Mouse (Mus musculus): ENCODE data around the gene Gm11116. TPM values are rescaled to one million over a fixed set of nuclear protein-coding genes. Genes with fewer than 3 reads are reported as not detected.
"Not testable (repeated sequence)": the region's sequence is repeated elsewhere in the genome, so short reads cannot be mapped to it uniquely, and the experiment has no call there.

Gm11116 gene
- total RNA-seq (2014; rRNA removed; ENCODE audit: low replicate concordance), result not detected in 2 replicates
- not detected in 2 replicates for polyA plus RNA-seq (2015; fragmentation: Nextera tagmentation; extraction: Ambion mirVana)

- Histone ChIP-seq H3K9ac (replicated peaks; ENCODE audit: low read depth, low read length) (no peak within 1 kb of the TSS), H3K9me3 (replicated peaks; ENCODE audit: control insufficient read depth, low read length) (no peaks in the 10 kb centered on the region), H3K27ac (ENCODE audit: low read depth) (no peak within 1 kb of the TSS), H3K27me3 (ENCODE audit: control insufficient read depth, insufficient read depth, low read length) (no peaks in the 10 kb centered on the region), H3K4me2 (ENCODE audit: low read depth, low read length) (no peak within 1 kb of the TSS), H3K4me3 (ENCODE audit: low read depth, low read length) (no peak within 1 kb of the TSS), H3K36me3 (replicated peaks; ENCODE audit: control insufficient read depth, insufficient read depth, low read length) (no peaks in the 10 kb centered on the region), H3K4me1 (ENCODE audit: control insufficient read depth, insufficient read depth) (no peaks in the 10 kb centered on the region)
- DNase-seq (ENCODE audit: low spot score), result no peak
- no peak for TF ChIP-seq CTCF (IDR thresholded peaks at IDR 0.05; ENCODE audit: low read depth)
- TF ChIP-seq EP300 (IDR thresholded peaks at IDR 0.05; ENCODE audit: low read depth), result no peak
- 38% methylated on average over 1 of the region's 1 CpGs for WGBS
- no peak for ATAC-seq (ENCODE audit: insufficient read depth, low read depth)
Measured at GRCm38 (mm10) chr5:88111430-88111829, at the start of gene Gm11116. TSS of gene Gm11116 (minus strand) at chr5:88111530.

GRCm38 (mm10) chr5:88153999-88154398 lies 42.7 kb upstream of the Gm11116 start, which contains the start of gene Gm11115:
TSS of gene Gm11115 (minus strand) at chr5:88154099.
- Histone ChIP-seq H3K9ac (replicated peaks; ENCODE audit: low read depth, low read length) (no peak within 1 kb of the TSS), H3K4me1 (ENCODE audit: control insufficient read depth, insufficient read depth) (no peaks in the 10 kb centered on the region), H3K27ac (ENCODE audit: low read depth) (no peak within 1 kb of the TSS), H3K27me3 (ENCODE audit: control insufficient read depth, insufficient read depth, low read length) (no peaks in the 10 kb centered on the region), H3K9me3 (replicated peaks; ENCODE audit: control insufficient read depth, low read length) (no peaks in the 10 kb centered on the region), H3K4me2 (ENCODE audit: low read depth, low read length) (no peak within 1 kb of the TSS), H3K4me3 (ENCODE audit: low read depth, low read length) (no peak within 1 kb of the TSS), H3K36me3 (replicated peaks; ENCODE audit: control insufficient read depth, insufficient read depth, low read length) (no peaks in the 10 kb centered on the region)
- TF ChIP-seq EP300 (IDR thresholded peaks at IDR 0.05; ENCODE audit: low read depth), result no peak
- TF ChIP-seq CTCF (IDR thresholded peaks at IDR 0.05; ENCODE audit: low read depth), result no peak
- ATAC-seq (ENCODE audit: insufficient read depth, low read depth), result no peak
- no peak for DNase-seq (ENCODE audit: low spot score)

DNA sequence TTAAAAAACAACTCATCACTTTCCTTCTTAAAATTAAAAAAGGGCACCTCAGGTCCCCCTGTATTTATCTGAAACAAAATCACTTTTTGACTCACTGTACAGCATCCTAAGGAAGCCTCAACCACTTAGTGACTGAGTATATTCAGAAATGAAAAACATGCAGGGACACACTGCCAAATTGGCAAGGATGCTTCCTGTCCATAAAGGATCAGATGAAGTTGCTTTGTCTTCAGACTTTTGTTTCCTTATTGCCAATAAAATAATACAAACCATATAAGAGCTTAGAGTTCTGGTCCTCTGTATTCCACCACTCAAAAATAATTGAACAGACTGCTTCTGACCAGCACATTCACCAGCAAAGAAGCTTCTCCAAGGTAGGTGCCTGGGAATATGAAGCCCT lies 25.1 kb downstream of the Gm11116 start, which contains the start of gene Smr2:
Smr2 (plus strand) TSS at position 301 of the 400 bp plus-strand sequence.
- H3K4me2 ChIP-seq (ENCODE audit: low read depth, low read length); H3K36me3 ChIP-seq (replicated peaks; ENCODE audit: control insufficient read depth, insufficient read depth, low read length); H3K27me3 ChIP-seq (ENCODE audit: control insufficient read depth, insufficient read depth, low read length); H3K27ac ChIP-seq (ENCODE audit: low read depth); H3K4me3 ChIP-seq (ENCODE audit: low read depth, low read length); H3K9ac ChIP-seq (replicated peaks; ENCODE audit: low read depth, low read length); DNase-seq (ENCODE audit: low spot score); H3K9me3 ChIP-seq (replicated peaks; ENCODE audit: control insufficient read depth, low read length); ATAC-seq (ENCODE audit: insufficient read depth, low read depth); H3K4me1 ChIP-seq (ENCODE audit: control insufficient read depth, insufficient read depth): not testable (repeated sequence)

Other genes starting within 250 kb of the Gm11116 start
- gene Odam, start 226.5 kb downstream of the Gm11116 start, total RNA-seq (2014; rRNA removed; ENCODE audit: low replicate concordance), result not detected in 2 replicates
- gene Odam, start 226.5 kb downstream of the Gm11116 start, polyA plus RNA-seq (2015; fragmentation: Nextera tagmentation; extraction: Ambion mirVana), result not detected in 2 replicates
- gene Csn3, start 186.0 kb downstream of the Gm11116 start, total RNA-seq (2014; rRNA removed; ENCODE audit: low replicate concordance), result not detected in 2 replicates
- not detected in 2 replicates for gene Csn3, start 186.0 kb downstream of the Gm11116 start, polyA plus RNA-seq (2015; fragmentation: Nextera tagmentation; extraction: Ambion mirVana)
- gene 2310003L06Rik, start 142.1 kb downstream of the Gm11116 start, total RNA-seq (2014; rRNA removed; ENCODE audit: low replicate concordance), result not detected in 2 replicates
- gene 2310003L06Rik, start 142.1 kb downstream of the Gm11116 start, polyA plus RNA-seq (2015; fragmentation: Nextera tagmentation; extraction: Ambion mirVana), result not detected in 2 replicates
- gene Gm28434, start 142.0 kb downstream of the Gm11116 start, total RNA-seq (2014; rRNA removed; ENCODE audit: low replicate concordance), result not detected in 2 replicates
- not detected in 2 replicates for gene Gm28434, start 142.0 kb downstream of the Gm11116 start, polyA plus RNA-seq (2015; fragmentation: Nextera tagmentation; extraction: Ambion mirVana)
- gene Cabs1, start 132.1 kb downstream of the Gm11116 start, total RNA-seq (2014; rRNA removed; ENCODE audit: low replicate concordance), result not detected in 2 replicates
- not detected in 2 replicates for gene Cabs1, start 132.1 kb downstream of the Gm11116 start, polyA plus RNA-seq (2015; fragmentation: Nextera tagmentation; extraction: Ambion mirVana)
- not detected in 2 replicates for gene Smr3a, start 109.0 kb downstream of the Gm11116 start, total RNA-seq (2014; rRNA removed; ENCODE audit: low replicate concordance)
- gene Smr3a, start 109.0 kb downstream of the Gm11116 start, polyA plus RNA-seq (2015; fragmentation: Nextera tagmentation; extraction: Ambion mirVana), result not detected in 2 replicates
- gene Smr2, start 25.0 kb downstream of the Gm11116 start, total RNA-seq (2014; rRNA removed; ENCODE audit: low replicate concordance), result not detected in 2 replicates
- not detected in 2 replicates for gene Smr2, start 25.0 kb downstream of the Gm11116 start, polyA plus RNA-seq (2015; fragmentation: Nextera tagmentation; extraction: Ambion mirVana)
- gene Gm11115, start 42.6 kb upstream of the Gm11116 start, total RNA-seq (2014; rRNA removed; ENCODE audit: low replicate concordance), result not detected in 2 replicates
- not detected in 2 replicates for gene Gm11115, start 42.6 kb upstream of the Gm11116 start, polyA plus RNA-seq (2015; fragmentation: Nextera tagmentation; extraction: Ambion mirVana)
- not detected in 2 replicates for gene Gm7714, start 157.4 kb upstream of the Gm11116 start, total RNA-seq (2014; rRNA removed; ENCODE audit: low replicate concordance)
- gene Gm7714, start 157.4 kb upstream of the Gm11116 start, polyA plus RNA-seq (2015; fragmentation: Nextera tagmentation; extraction: Ambion mirVana), result not detected in 2 replicates
- not detected in 2 replicates for gene Prol1, start 205.8 kb upstream of the Gm11116 start, total RNA-seq (2014; rRNA removed; ENCODE audit: low replicate concordance)
- gene Prol1, start 205.8 kb upstream of the Gm11116 start, polyA plus RNA-seq (2015; fragmentation: Nextera tagmentation; extraction: Ambion mirVana), result not detected in 2 replicates

Data from heart, postnatal 0 days (tissue).